Mouse (Mus musculus) layer of hippocampus, postnatal 14 days (tissue): Measurements from ENCODE around the gene Depdc1b. TPM values are rescaled to one million over a fixed set of nuclear protein-coding genes. Genes with fewer than 3 reads are reported as not detected.

Source experiments
- DNase-seq, 2 experiments: peaks; one replicate each; pipeline ENCODE4 v3.0.0; 2021 to 2022; ENCODE audit warnings: low spot score in 2 of 2, mixed read lengths in 1 of 2
- total RNA-seq, 2 experiments: library from RNA; stranded (reverse); gene quantifications; 2 replicates each; pipeline ENCODE4 v1.2.3; 2021

The Depdc1b gene
- total RNA-seq, 2 experiments from 2014 or later = 1.8 TPM

- DNase-seq = peak in 1 of 2 experiments; percentile 33
Measured at GRCm38 (mm10) chr13:108349624-108350023, 33.5 kb downstream of the Depdc1b start.

DNA sequence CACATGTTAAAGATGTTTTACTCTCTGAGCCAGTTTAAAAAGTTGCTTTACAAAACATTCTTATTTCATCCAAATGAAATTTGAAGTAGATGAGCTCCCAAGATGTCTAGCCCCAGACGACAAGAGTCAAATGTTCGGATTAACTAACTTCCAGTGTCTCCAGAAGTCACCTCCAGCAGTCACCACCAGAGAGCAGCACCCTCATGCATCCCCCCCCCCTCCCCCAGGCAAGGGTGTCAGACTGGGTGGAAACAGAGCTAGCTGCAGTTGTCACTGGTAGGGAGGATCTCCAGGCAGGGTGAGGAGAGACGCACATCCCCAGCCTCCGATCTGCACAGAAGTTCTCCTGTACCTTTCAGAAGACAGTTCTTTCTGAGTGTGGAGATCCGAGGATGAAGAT, 37.6 kb downstream of the Depdc1b start:
- DNase-seq = no peak

GRCm38 (mm10) chr13:108354804-108355552, 38.8 kb downstream of the Depdc1b start:
- DNase-seq = no peak

DNA sequence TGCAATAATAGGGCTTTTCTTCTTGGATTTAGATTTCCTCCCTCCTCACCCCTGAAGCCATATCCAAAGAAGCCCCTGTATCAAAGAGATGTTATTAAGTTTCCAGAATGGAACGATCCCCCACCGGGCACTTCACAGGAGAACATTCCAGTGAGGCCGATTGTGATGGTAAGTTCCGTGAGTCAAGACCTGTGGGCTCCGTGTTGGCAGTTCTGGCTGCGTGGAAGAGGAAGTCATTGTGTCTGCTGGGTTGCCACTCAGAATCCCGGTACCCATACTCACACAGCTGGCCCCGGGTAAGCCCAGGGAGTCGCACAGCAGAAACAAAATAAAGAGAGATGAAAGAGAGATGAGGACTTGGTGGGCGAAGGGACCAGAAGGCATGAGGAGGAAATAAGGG, 41.2 kb downstream of the Depdc1b start:
- no peak for DNase-seq

GRCm38 (mm10) chr13:108358228-108358627, 42.1 kb downstream of the Depdc1b start:
- DNase-seq = no peak

GRCm38 (mm10) chr13:108367496-108367895, 51.4 kb downstream of the Depdc1b start:
- no peak for DNase-seq

DNA sequence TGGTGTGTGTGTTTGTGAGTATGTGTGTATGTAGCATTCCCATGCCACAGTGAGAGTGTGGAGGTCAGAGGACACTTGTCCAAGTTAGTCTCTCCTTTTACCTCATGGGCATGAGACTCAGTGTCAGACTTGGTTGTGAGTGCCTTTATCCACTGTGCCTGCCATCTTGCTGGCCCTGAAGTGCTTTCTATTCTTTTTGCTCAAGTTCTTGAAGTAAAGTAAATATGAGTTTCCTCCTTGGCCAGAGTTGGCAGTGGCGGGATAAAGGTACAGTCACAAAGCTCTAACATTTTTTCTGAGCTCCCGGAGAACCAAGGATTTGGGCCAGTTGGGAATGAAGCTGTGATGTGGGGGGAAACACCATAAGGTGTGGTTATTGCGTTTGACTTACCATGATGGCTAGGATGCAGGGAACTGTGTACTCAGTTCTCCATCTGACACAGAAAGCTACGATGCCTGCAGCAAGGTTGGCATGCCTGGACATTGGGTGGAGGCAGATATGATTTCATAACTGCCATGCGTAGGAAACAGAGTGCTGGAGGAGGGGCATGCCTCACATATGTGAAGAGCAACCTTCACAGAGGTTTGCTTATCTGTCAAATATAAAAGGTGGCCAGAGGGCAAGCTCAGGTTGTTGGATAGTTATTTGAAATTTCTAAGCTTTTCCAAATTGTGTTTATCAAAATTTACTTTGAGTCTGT, 54.3 kb downstream of the Depdc1b start:
- DNase-seq = no peak

- DNase-seq = no peak
Measured at GRCm38 (mm10) chr13:108371352-108371921, 55.3 kb downstream of the Depdc1b start.

- DNase-seq = no peak
Measured at GRCm38 (mm10) chr13:108373231-108373630, 57.1 kb downstream of the Depdc1b start.

GRCm38 (mm10) chr13:108376637-108377036, 60.5 kb downstream of the Depdc1b start:
- no peak for DNase-seq

DNA sequence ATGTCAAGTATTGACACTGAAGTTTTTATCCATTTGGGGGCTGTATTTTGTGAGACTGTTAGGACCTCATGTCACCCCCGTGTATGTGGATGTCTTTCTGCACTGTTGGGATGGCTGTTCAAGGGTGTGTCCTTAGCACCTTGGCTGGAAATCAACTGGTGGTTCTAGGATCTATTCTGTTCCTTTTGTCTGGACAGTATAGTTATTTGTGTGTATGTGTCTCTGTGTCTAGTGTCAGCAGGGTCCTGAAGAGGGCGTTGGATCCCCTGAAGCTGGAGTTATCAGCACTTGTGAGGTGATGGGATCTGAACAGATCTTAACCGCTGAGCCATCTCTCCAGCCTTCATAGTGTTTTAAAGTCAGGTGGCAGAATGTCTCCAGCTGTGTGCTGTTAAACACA, 65.0 kb downstream of the Depdc1b start:
- DNase-seq = no peak

GRCm38 (mm10) chr13:108383051-108383450, 66.9 kb downstream of the Depdc1b start:
- DNase-seq = no peak

DNA sequence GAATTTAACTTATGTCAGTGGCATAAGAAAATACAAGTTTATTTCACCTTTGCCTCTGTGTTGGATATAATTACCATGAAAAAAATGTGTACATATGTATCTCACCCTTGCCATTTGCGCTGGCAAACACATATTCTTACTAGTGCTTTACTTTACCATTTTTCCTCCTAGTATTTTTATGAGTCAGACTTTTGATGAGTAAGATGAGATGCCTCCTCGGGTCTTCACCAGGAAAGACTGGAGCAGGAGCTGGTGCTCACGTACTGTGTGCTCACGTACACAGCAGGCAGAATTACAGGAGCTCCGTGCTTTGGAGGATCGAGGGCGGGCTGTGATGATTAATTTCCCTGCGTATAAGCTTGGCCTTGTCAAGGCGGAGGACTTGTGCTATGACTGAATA, 69.9 kb downstream of the Depdc1b start:
- DNase-seq = no peak

- DNase-seq = peak; percentile 22 to 26
Measured at GRCm38 (mm10) chr13:108390565-108390964, 74.4 kb downstream of the Depdc1b start.

DNA sequence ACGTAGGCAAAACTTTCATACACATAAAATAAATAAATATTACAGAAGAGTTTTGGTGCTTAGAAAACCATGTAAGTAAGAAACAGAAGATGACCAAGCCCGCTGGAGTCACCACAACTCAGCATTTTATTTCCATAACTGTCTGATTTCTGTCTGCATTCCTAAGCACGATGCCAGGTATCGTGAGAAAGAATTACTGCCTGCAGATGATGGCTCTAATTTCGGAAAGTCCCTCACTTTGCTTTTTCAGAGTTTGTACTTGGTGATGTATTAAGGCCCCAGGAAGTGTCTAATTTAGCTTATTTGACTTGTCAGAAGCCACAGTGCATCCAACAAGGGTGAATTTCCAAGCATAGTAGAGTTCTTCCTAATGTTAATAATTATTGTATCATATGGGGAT, 87.1 kb downstream of the Depdc1b start:
- no peak for DNase-seq

- DNase-seq = no peak
Measured at GRCm38 (mm10) chr13:108404372-108404771, 88.2 kb downstream of the Depdc1b start.

DNA sequence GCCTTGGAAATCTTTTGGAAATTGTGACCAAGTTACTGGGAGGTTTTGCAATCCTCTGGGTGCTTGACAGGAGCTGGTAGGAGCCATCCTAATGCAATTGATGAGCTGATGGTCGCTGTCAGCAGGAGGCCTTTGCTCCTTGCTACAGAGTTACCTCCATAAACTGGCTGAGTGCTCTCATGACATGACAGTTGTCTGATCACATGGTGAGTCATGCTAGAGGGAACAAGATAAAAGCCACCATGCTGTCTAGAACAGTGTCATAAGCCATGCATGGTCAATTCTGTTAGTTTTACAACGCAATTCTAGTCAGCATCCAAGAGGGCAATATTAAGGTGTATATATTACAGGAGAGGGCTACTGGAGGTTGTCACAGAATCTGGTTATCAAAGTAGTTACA, 99.3 kb downstream of the Depdc1b start:
- DNase-seq = no peak

GRCm38 (mm10) chr13:108418741-108419507, 102.8 kb downstream of the Depdc1b start:
- DNase-seq = no peak

GRCm38 (mm10) chr13:108426322-108426721, 110.2 kb downstream of the Depdc1b start:
- no peak for DNase-seq

GRCm38 (mm10) chr13:108428809-108429208, 112.7 kb downstream of the Depdc1b start:
- no peak for DNase-seq

DNA sequence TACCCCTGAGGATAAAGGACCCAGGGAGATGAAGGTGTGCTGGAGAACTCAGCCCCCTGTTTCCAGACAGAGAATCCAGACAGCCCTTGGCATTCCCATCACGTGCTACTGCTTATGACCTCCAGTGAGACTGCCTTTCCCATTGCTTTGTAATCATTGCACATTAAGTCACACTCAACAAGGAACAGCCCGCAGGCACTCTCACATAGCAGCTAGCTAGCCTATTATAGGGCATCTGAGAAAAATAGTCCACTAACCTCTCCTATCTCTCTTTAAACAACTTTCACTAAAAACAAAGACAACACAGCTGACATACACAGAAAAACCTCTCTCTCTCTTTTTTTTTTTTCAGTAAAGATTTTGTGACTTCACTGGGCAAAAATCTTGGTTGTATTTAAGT, 113.5 kb downstream of the Depdc1b start:
- DNase-seq = no peak

- no peak for DNase-seq
Measured at GRCm38 (mm10) chr13:108431776-108432175, 115.6 kb downstream of the Depdc1b start.
